Mouse (Mus musculus) forebrain, embryonic 13.5 days (tissue): Measurements from ENCODE around the gene Map6. TPM values are rescaled to one million over a fixed set of nuclear protein-coding genes. Genes with fewer than 3 reads are reported as not detected.

ENCODE experiments used
- ATAC-seq: fragments of 200-750 bp; cut with Nextera tagmentation; 2 replicates; pipeline ENCODE4 v1.8.0; 2017
- H3K27ac ChIP-seq: fragments of 300-500 bp; sonication (generic); 2 replicates; pipeline ENCODE4 v1.5.1; 2015; ENCODE audit warnings: inconsistent platforms, mild to moderate bottlenecking, moderate library complexity
- H3K27me3 ChIP-seq: fragments of 300-500 bp; sonication (generic); 2 replicates; pipeline ENCODE4 v1.6.1; 2015; ENCODE audit warnings: mild to moderate bottlenecking, inconsistent platforms
- H3K36me3 ChIP-seq: fragments of 300-500 bp; sonication (generic); 2 replicates; pipeline ENCODE4 v1.6.1; 2015; ENCODE audit warnings: mild to moderate bottlenecking, inconsistent platforms; ENCODE audit not compliant: poor library complexity, severe bottlenecking
- H3K4me1 ChIP-seq: fragments of 300-500 bp; sonication (generic); 2 replicates; pipeline ENCODE4 v1.6.1; 2015; ENCODE audit warnings: inconsistent platforms
- H3K4me2 ChIP-seq: fragments of 300-500 bp; sonication (generic); 2 replicates; pipeline ENCODE4 v1.6.1; 2015; ENCODE audit warnings: inconsistent platforms, mild to moderate bottlenecking, moderate library complexity
- H3K4me3 ChIP-seq: fragments of 300-500 bp; sonication (generic); 2 replicates; pipeline ENCODE4 v1.5.1; 2015; ENCODE audit warnings: mild to moderate bottlenecking, inconsistent platforms
- H3K9ac ChIP-seq: fragments of 300-500 bp; sonication (generic); 2 replicates; pipeline ENCODE4 v1.6.1; 2015; ENCODE audit warnings: mild to moderate bottlenecking, inconsistent platforms
- H3K9me3 ChIP-seq: fragments of 300-500 bp; sonication (generic); replicated peaks from 2 replicates; pipeline ENCODE4 v1.6.1; 2016; ENCODE audit warnings: inconsistent platforms
- WGBS: fragments of 180-500 bp; shearing (Covaris S2); methylation state at CpG from one replicate; pipeline ENCODE4 v1.1.7; 2015; 5-methylcytosine and 5-hydroxymethylcytosine counted together
- polyA plus RNA-seq: library from polyadenylated mRNA; unstranded; fragments of >200 nt; fragmentation: Nextera tagmentation; extraction: Ambion mirVana; gene quantifications from 2 replicates; pipeline ENCODE4 v1.2.1, GENCODE M21; 2015

The Map6 gene
- polyA plus RNA-seq, 1 experiment from 2014 or later: 46.9 TPM

DNA sequence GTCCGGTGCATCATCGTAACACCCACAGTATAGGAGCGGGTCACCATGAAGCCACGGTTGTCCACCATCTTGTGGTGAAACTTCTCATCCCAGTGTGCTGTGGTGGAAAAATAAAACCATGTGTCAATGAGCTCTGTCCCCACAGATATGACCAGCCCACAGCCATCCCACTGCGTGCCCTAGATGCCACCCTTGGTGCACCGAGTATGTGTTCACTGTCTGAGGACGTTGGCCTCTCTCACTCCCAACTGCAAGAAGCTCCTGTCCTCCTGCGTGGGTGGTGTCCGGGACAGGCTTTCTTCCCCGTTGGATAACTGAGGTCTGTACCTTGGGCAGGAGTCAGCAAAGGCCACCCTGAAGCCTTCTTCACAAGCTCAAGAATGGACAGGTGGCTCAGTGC, 80.0 kb downstream of the Map6 start:
- no peak overlapping the region for H3K9ac ChIP-seq
- 97% methylated on average over 10 of the region's 10 CpGs for WGBS
- H3K27ac ChIP-seq: no peak overlapping the region
- H3K9me3 ChIP-seq: no peaks in the 10 kb centered on the region
- H3K27me3 ChIP-seq: no peaks in the 10 kb centered on the region
- peaks cover 59% of the 10 kb centered on the region for H3K36me3 ChIP-seq
- ATAC-seq: no peak
- H3K4me2 ChIP-seq: no peak overlapping the region
- peaks cover 27% of the 10 kb centered on the region for H3K4me1 ChIP-seq
- H3K4me3 ChIP-seq: no peak overlapping the region

DNA sequence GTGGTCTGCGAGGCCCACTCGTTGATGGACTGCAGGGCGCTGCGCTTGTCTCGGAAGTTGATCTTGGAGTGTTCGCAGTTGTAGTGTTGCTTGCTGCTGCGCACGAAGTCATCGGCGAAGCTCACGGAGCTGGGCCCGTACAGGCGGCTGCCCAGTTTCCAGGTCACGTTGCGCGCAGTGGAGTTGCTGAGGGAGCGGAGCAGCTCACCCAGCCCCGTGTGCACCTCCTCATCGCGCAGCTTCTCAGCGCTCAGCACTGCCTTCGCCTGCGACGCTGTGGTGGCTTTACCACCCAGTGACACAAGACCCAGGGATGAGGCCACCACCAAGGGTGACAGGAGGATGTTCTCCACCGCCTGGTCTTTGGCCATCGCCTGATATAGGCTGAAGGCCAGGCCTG, 81.6 kb downstream of the Map6 start:
- H3K36me3 ChIP-seq: peaks cover 53% of the 10 kb centered on the region
- H3K27me3 ChIP-seq: no peaks in the 10 kb centered on the region
- no peak overlapping the region for H3K27ac ChIP-seq
- no peak for ATAC-seq
- no peaks in the 10 kb centered on the region for H3K9me3 ChIP-seq
- no peak overlapping the region for H3K4me2 ChIP-seq
- WGBS: 98% methylated on average over 26 of the region's 26 CpGs
- H3K9ac ChIP-seq: no peak overlapping the region
- peaks cover 43% of the 10 kb centered on the region for H3K4me1 ChIP-seq
- no peak overlapping the region for H3K4me3 ChIP-seq

DNA sequence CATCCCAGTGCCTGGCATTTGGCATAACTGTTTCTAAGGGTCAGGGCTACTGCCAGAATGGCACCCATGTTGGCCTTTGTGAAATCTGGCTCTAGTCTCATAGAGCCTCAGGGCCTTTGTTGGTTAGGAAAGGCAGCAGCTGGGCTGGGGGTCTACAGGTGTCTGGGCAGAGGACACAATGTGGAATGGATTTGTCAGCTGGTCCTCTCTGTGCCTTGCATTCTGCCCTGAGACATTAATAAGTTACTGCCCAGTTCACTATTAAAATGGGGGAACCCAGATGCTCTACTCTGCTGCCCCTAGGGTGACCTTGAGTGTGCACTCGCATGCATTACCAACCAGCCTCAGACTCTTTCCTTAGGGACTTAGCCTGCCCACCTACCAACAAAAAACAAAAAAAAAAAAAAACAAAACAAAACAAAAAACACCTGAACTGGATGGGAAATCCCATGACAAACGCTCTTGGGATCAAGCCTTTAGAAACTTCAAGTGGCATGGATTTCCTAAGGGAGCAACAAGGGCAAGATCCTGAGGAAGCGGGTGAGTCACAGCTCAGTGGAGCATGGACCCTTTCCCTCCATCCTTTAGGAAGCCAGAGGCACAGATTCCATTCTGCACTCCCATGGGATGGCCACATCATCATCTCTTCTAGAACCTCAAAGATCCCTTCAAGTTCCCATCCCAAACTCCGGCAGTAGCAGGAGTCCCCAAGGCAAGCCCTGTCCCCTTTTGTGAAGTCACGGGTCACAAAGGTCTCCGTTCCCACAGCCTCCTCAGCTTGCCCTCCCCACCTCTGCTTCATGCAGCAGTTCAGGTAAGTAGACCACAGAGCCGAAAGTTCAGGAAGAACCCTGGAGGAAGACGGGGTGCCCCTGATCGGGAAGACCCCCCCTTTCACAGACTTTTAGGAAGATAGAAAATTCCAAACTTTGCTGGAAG, 82.8 kb downstream of the Map6 start:
- no peak for ATAC-seq
- 81% methylated on average over 9 of the region's 9 CpGs for WGBS
- Histone ChIP-seq H3K27ac (no peak overlapping the region), H3K4me2 (peak overlapping the region; percentile 77), H3K4me1 (peaks cover 53% of the 10 kb centered on the region), H3K9me3 (no peaks in the 10 kb centered on the region), H3K36me3 (peaks cover 42% of the 10 kb centered on the region), H3K9ac (no peak overlapping the region), H3K4me3 (peak overlapping the region; percentile 49; the same call in 1 of the 2 replicates), H3K27me3 (no peaks in the 10 kb centered on the region)

DNA sequence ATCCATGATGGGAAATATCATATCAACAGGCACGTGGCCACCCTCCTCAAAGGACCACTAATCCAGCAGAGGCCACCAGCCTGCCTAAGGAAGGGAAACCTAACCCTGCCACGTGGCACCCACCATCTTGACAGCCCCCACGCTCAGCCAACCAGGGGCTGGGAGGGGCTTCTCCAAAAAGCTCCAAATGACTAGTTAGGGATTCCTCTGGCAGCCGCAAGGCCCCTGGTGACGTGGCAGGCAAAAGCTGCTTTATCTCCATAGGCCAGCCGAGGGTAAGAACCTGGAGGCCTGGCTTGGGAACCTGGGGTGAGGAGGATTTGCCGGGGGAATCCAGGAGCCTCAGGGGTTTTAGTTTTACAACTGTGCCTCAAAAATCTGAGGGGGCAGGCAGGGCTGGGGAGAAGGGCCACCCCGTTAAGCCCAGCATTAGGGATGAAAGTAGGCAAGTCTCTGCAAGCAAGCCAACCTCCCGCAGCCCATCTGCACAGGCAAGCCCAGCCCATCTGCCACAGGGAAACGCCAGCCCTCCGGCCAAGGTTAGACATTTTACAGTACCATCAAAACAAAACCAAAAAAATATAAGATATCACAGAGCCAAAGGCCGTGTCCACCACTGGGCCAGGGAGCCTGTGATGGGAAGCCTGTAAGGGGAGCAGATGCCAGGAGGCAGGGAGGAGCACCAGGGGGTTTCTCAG, 84.0 kb downstream of the Map6 start:
- 3% methylated on average over 12 of the region's 12 CpGs for WGBS
- H3K9ac ChIP-seq: peak overlapping the region; percentile 71
- H3K4me3 ChIP-seq: peak overlapping the region; percentile 49
- H3K4me1 ChIP-seq: peaks cover 65% of the 10 kb centered on the region
- no peaks in the 10 kb centered on the region for H3K27me3 ChIP-seq
- ATAC-seq: 0 out of 2 replicates have a peak, but pooled peaks have one; percentile 27
- H3K36me3 ChIP-seq: peaks cover 31% of the 10 kb centered on the region
- peak overlapping the region; percentile 77 for H3K4me2 ChIP-seq
- no peaks in the 10 kb centered on the region for H3K9me3 ChIP-seq
- H3K27ac ChIP-seq: peak overlapping the region; percentile 90

DNA sequence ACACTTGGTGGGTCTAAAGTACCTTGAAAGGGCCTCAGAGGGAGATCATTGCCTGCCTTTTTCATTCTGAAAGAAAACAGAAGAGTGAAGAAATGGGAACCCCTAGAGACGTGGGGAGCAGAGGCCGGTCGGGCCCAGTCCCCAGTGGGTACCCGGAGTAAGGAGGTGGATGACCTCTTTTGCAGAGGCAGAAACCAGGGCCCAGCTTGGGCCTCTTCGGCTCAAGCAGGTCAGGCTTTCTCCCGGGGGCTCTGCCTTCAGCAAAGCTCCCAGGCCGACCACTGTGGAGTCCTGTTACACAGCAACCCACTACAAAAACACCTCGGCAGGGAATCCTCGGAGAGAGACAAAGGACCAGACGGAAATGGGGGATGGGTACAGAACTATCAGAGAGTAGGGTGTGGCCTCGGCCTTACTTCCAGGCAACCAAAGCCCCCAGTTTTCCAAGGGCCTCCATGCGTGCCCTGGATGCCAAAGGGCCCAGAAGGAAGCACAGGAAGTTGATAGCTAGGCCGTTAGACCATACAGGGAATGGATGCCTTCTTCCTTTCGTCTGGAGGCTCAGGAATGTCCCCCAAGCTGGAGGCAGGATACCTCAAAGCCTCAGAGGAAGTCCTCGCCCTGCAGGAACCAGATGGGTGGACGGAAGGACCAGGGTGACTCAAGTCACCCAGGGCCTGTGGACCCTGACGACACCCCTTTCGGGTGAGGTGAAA, 84.7 kb downstream of the Map6 start:
- peaks cover 24% of the 10 kb centered on the region for H3K36me3 ChIP-seq
- H3K4me1 ChIP-seq: peaks cover 72% of the 10 kb centered on the region
- H3K27me3 ChIP-seq: no peaks in the 10 kb centered on the region
- H3K9ac ChIP-seq: peak overlapping the region; percentile 71
- H3K4me2 ChIP-seq: peak overlapping the region; percentile 77
- whole genome bisulfite sequencing: 2% methylated on average over 18 of the region's 18 CpGs
- H3K9me3 ChIP-seq: no peaks in the 10 kb centered on the region
- ATAC-seq: peak; percentile 31
- H3K4me3 ChIP-seq: peak overlapping the region; percentile 49
- peak overlapping the region; percentile 90 for H3K27ac ChIP-seq

DNA sequence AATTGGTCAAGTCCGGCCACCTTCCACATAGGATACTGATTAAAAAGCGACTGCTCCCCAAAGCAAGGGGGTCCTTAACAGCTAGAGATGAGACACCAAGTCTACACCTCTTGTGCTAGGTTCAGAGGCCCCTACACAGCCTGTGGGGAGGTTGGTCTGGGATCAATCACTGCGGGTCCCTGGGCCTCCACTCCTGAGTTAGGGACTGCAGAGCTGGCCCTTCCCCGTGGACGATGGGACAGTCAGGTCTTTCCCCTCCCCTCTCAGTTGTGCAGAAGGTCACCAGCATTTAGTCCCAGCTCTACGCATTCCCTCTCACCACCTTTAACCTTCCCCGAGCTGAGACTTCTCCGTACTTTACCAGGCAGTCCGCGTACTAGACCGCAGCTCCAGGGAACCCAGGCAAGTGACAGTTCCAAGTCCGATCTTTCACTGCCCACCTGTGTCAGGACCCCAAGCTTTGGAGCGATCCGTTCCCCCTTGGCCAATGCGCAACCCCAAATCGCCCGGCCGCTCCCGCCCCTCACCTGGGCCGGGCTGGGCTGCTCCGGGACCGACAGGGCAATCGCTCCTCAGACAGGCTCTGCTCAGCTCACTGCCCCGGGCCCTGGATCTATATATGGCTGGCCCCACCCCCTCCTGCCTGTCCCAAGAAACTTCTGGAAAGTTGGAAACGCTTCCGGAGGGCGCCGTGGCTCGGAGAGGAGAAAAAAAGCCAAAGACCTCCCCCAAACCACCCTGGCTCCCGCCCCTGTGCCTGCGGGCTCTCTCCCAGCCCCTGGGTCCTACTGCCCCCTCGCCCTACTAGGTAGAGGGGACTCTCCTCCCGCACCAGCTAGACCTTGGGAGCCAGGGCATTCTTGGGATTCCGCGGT, 85.5 kb downstream of the Map6 start, which contains the start of gene Serpinh1:
Gene Serpinh1, minus strand, starts transcription at position 714 of the 875 bp plus-strand sequence.
- Histone ChIP-seq H3K36me3 (peaks cover 16% of the 10 kb centered on the region), H3K27me3 (no peaks in the 10 kb centered on the region), H3K9ac (peak within 1 kb of the TSS; percentile 71), H3K4me1 (peaks cover 78% of the 10 kb centered on the region), H3K9me3 (no peaks in the 10 kb centered on the region), H3K4me2 (peak within 1 kb of the TSS; percentile 77), H3K4me3 (peak within 1 kb of the TSS; percentile 49), H3K27ac (peak within 1 kb of the TSS; percentile 90)
- ATAC-seq: peak; percentile 44
- WGBS: 2% methylated on average over 34 of the region's 35 CpGs

DNA sequence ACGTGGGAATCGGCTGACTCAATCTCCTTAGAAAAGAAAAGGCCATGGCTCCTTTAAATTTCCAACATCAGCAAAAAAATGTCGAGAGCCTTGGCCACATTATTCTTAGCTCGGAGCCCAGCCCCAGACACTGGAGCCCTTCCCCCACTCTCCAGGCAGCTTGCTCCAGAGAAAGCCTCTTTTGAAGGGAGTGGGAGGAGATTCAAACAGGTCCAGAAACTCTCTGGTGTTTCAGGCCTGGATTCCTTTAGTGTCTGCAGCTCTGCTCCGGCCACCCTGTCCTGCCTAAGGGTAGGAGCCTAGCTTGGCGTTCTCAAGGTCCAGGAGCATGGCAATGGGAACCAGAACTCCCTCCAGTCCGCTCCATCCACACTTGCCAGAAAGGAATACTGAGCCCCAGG, 88.5 kb downstream of the Map6 start:
- Histone ChIP-seq H3K4me3 (0 out of 2 replicates have a peak overlapping the region, but pooled peaks have one; percentile 7), H3K9ac (peak overlapping the region; percentile 31), H3K9me3 (no peaks in the 10 kb centered on the region), H3K4me2 (peak overlapping the region; percentile 42), H3K27me3 (no peaks in the 10 kb centered on the region), H3K36me3 (no peaks in the 10 kb centered on the region), H3K4me1 (peaks cover 79% of the 10 kb centered on the region), H3K27ac (peak overlapping the region; percentile 90)
- WGBS: 2% methylated on average over 7 of the region's 7 CpGs
- ATAC-seq: peak; percentile 44

DNA sequence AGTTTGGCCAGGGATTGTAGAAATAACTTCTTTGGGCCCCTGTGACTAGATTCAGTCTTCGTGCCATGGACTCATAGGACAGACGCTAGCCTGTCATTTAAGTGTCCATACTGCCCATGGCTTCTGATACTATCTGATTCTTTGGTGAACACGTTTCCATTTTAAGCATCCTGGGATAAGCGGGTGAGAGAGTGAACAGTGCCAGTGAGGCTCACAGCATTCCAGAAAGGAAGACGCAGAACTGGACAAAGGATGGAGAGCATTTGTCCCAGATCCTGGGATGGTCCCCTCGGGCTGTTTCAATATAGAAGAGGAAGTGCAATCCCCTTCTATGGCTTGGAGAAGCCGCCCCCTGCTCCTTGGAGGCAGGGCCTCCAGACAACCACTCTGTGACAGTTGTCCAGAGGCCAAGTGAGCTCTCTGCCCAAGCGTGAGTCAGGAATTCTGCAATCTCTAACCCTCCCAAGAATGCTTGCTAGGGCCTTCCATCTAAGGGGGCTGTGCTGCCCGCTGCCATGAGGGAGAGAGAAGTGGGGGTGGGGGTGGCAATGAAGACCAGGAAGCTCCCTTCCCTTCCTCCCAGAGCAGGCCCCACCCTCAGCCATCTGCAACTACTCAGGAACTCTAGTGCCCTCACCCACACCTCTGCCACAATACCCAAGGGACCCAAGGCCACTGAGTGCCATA, 89.1 kb downstream of the Map6 start:
- no peak for ATAC-seq
- Histone ChIP-seq H3K27me3 (no peaks in the 10 kb centered on the region), H3K9ac (peak overlapping the region; percentile 31), H3K36me3 (no peaks in the 10 kb centered on the region), H3K27ac (peak overlapping the region; percentile 90), H3K4me1 (peaks cover 79% of the 10 kb centered on the region), H3K9me3 (no peaks in the 10 kb centered on the region), H3K4me3 (no peak overlapping the region), H3K4me2 (peak overlapping the region; percentile 42; the same call in 1 of the 2 replicates)
- 28% methylated on average over 8 of the region's 9 CpGs for WGBS

DNA sequence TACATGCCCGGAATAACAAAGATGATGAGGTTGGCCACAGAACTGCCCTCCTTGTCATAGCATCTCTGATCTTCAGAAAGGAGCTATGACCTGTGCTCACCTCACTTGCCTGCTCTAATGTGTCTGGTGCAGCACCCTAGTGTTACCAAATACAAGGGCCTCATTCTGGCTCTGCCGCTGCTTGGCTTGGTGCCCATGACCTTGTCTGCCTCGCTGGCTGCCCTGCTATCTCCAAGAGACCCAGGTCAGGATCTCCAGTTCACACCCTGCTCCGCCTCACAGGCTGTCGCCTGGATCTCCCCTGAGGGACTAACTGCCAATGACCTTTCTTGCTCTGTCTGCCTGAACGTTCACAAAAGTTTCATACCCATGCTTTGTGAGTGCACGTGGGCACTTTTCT, 90.0 kb downstream of the Map6 start:
- Histone ChIP-seq H3K9ac (no peak overlapping the region), H3K27me3 (no peaks in the 10 kb centered on the region), H3K4me2 (no peak overlapping the region), H3K9me3 (no peaks in the 10 kb centered on the region), H3K36me3 (no peaks in the 10 kb centered on the region), H3K4me1 (peaks cover 71% of the 10 kb centered on the region), H3K4me3 (no peak overlapping the region), H3K27ac (peak overlapping the region; percentile 90; the same call in 1 of the 2 replicates)
- ATAC-seq: no peak
- 68% methylated on average over 7 of the region's 7 CpGs for WGBS

DNA sequence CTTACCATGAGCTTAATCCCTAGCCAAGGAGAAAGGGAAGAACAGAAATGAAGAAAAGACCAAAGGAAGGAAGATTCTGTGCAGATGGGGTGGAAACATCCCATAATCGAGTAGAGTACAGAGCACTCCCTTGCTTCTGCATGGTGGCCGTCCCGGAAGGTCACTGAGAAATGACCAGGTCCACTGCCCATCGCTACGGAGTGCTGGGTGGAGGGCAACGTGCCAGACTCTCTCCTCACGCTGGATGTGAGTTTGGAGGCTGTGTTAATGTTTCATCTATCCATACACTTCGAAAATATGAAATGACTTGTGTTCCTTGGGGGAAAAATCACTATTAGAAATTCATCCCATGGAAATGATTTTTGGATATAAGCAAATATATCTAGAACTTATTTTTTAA, 91.1 kb downstream of the Map6 start:
- no peaks in the 10 kb centered on the region for H3K36me3 ChIP-seq
- no peak overlapping the region for H3K9ac ChIP-seq
- no peak for ATAC-seq
- H3K27ac ChIP-seq: no peak overlapping the region
- H3K4me3 ChIP-seq: no peak overlapping the region
- WGBS: 95% methylated on average over 8 of the region's 8 CpGs
- H3K27me3 ChIP-seq: no peaks in the 10 kb centered on the region
- no peaks in the 10 kb centered on the region for H3K9me3 ChIP-seq
- peaks cover 60% of the 10 kb centered on the region for H3K4me1 ChIP-seq
- H3K4me2 ChIP-seq: no peak overlapping the region
